Mouse (Mus musculus): ENCODE data around the gene Txnrd2. TPM values are rescaled to one million over a fixed set of nuclear protein-coding genes. Genes with fewer than 3 reads are reported as not detected.

Txnrd2 gene
- polyA plus RNA-seq, 1 experiment from 2014 or later: 17.4 TPM

GRCm38 (mm10) chr16:18506524-18507199 lies 80.5 kb downstream of the Txnrd2 start:
- DNase-seq (ENCODE audit: low spot score) (no peak), ATAC-seq (replicated peaks; ENCODE audit: low FRiP score, low TSS enrichment, low read depth) (no peak)
- H3K27ac ChIP-seq (ENCODE audit: low read depth): no peak overlapping the region
- H3K9ac ChIP-seq (ENCODE audit: low read length): no peak overlapping the region
- H3K9me3 ChIP-seq (ENCODE audit: control insufficient read depth, low read length): no peaks in the 10 kb centered on the region
- peaks cover 13% of the 10 kb centered on the region for H3K36me3 ChIP-seq (ENCODE audit: control insufficient read depth, insufficient read depth, low read length)
- H3K4me1 ChIP-seq (replicated peaks; ENCODE audit: control insufficient read depth, insufficient read depth, low read length): no peaks in the 10 kb centered on the region
- WGBS: 93% methylated on average over 3 of the region's 3 CpGs
- no peak overlapping the region for H3K4me2 ChIP-seq (ENCODE audit: low read length)
- H3K4me3 ChIP-seq (ENCODE audit: low read depth, low read length): no peak overlapping the region
- no peaks in the 10 kb centered on the region for H3K27me3 ChIP-seq (replicated peaks; ENCODE audit: control insufficient read depth, insufficient read depth, low read length)

- WGBS: 20% methylated on average over 1 of the region's 1 CpGs
- Histone ChIP-seq H3K9me3 (ENCODE audit: control insufficient read depth, low read length) (no peaks in the 10 kb centered on the region), H3K36me3 (ENCODE audit: control insufficient read depth, insufficient read depth, low read length) (peaks cover 8% of the 10 kb centered on the region; the same call in 1 of the 2 replicates), H3K4me3 (ENCODE audit: low read depth, low read length) (no peak overlapping the region), H3K9ac (ENCODE audit: low read length) (no peak overlapping the region), H3K4me2 (ENCODE audit: low read length) (no peak overlapping the region), H3K27me3 (replicated peaks; ENCODE audit: control insufficient read depth, insufficient read depth, low read length) (no peaks in the 10 kb centered on the region), H3K27ac (ENCODE audit: low read depth) (no peak overlapping the region), H3K4me1 (replicated peaks; ENCODE audit: control insufficient read depth, insufficient read depth, low read length) (no peaks in the 10 kb centered on the region)
- no peak for DNase-seq (ENCODE audit: low spot score)
- no peak for ATAC-seq (replicated peaks; ENCODE audit: low FRiP score, low TSS enrichment, low read depth)
Observed at GRCm38 (mm10) chr16:18507200-18507549, 81.0 kb downstream of the Txnrd2 start.

GRCm38 (mm10) chr16:18511741-18512140 lies 85.6 kb downstream of the Txnrd2 start:
- DNase-seq (ENCODE audit: low spot score): no peak
- Histone ChIP-seq H3K4me1 (replicated peaks; ENCODE audit: control insufficient read depth, insufficient read depth, low read length) (peaks cover 5% of the 10 kb centered on the region), H3K36me3 (ENCODE audit: control insufficient read depth, insufficient read depth, low read length) (no peaks in the 10 kb centered on the region), H3K4me3 (ENCODE audit: low read depth, low read length) (no peak overlapping the region), H3K27me3 (replicated peaks; ENCODE audit: control insufficient read depth, insufficient read depth, low read length) (no peaks in the 10 kb centered on the region), H3K27ac (ENCODE audit: low read depth) (no peak overlapping the region), H3K9me3 (ENCODE audit: control insufficient read depth, low read length) (no peaks in the 10 kb centered on the region), H3K4me2 (ENCODE audit: low read length) (no peak overlapping the region), H3K9ac (ENCODE audit: low read length) (no peak overlapping the region)
- ATAC-seq (replicated peaks; ENCODE audit: low FRiP score, low TSS enrichment, low read depth): no peak
- 81% methylated on average over 5 of the region's 5 CpGs for whole genome bisulfite sequencing

GRCm38 (mm10) chr16:18513508-18513907 lies 87.3 kb downstream of the Txnrd2 start:
- H3K27me3 ChIP-seq (replicated peaks; ENCODE audit: control insufficient read depth, insufficient read depth, low read length): no peaks in the 10 kb centered on the region
- H3K9me3 ChIP-seq (ENCODE audit: control insufficient read depth, low read length): no peaks in the 10 kb centered on the region
- DNase-seq (ENCODE audit: low spot score): no peak
- no peaks in the 10 kb centered on the region for H3K36me3 ChIP-seq (ENCODE audit: control insufficient read depth, insufficient read depth, low read length)
- no peak overlapping the region for H3K4me3 ChIP-seq (ENCODE audit: low read depth, low read length)
- H3K4me1 ChIP-seq (replicated peaks; ENCODE audit: control insufficient read depth, insufficient read depth, low read length): peaks cover 5% of the 10 kb centered on the region
- ATAC-seq (replicated peaks; ENCODE audit: low FRiP score, low TSS enrichment, low read depth): no peak
- no peak overlapping the region for H3K27ac ChIP-seq (ENCODE audit: low read depth)
- H3K4me2 ChIP-seq (ENCODE audit: low read length): no peak overlapping the region
- no peak overlapping the region for H3K9ac ChIP-seq (ENCODE audit: low read length)
- 33% methylated on average over 6 of the region's 6 CpGs for WGBS

- no peak for ATAC-seq (replicated peaks; ENCODE audit: low FRiP score, low TSS enrichment, low read depth)
- Histone ChIP-seq H3K4me2 (ENCODE audit: low read length) (no peak overlapping the region), H3K9ac (ENCODE audit: low read length) (no peak overlapping the region), H3K4me3 (ENCODE audit: low read depth, low read length) (no peak overlapping the region), H3K9me3 (ENCODE audit: control insufficient read depth, low read length) (no peaks in the 10 kb centered on the region), H3K36me3 (ENCODE audit: control insufficient read depth, insufficient read depth, low read length) (no peaks in the 10 kb centered on the region), H3K27ac (ENCODE audit: low read depth) (no peak overlapping the region), H3K4me1 (replicated peaks; ENCODE audit: control insufficient read depth, insufficient read depth, low read length) (peaks cover 5% of the 10 kb centered on the region), H3K27me3 (replicated peaks; ENCODE audit: control insufficient read depth, insufficient read depth, low read length) (no peaks in the 10 kb centered on the region)
- no peak for DNase-seq (ENCODE audit: low spot score)
Observed at GRCm38 (mm10) chr16:18518091-18518490, 91.9 kb downstream of the Txnrd2 start.

- no peaks in the 10 kb centered on the region for H3K36me3 ChIP-seq (ENCODE audit: control insufficient read depth, insufficient read depth, low read length)
- H3K4me2 ChIP-seq (ENCODE audit: low read length): no peak overlapping the region
- H3K9ac ChIP-seq (ENCODE audit: low read length): no peak overlapping the region
- no peak for ATAC-seq (replicated peaks; ENCODE audit: low FRiP score, low TSS enrichment, low read depth)
- H3K27ac ChIP-seq (ENCODE audit: low read depth): no peak overlapping the region
- DNase-seq (ENCODE audit: low spot score): no peak
- H3K4me3 ChIP-seq (ENCODE audit: low read depth, low read length): no peak overlapping the region
- whole genome bisulfite sequencing: 92% methylated on average over 8 of the region's 8 CpGs
- no peaks in the 10 kb centered on the region for H3K4me1 ChIP-seq (replicated peaks; ENCODE audit: control insufficient read depth, insufficient read depth, low read length)
- no peaks in the 10 kb centered on the region for H3K27me3 ChIP-seq (replicated peaks; ENCODE audit: control insufficient read depth, insufficient read depth, low read length)
- no peaks in the 10 kb centered on the region for H3K9me3 ChIP-seq (ENCODE audit: control insufficient read depth, low read length)
Observed at GRCm38 (mm10) chr16:18523563-18524245, 97.5 kb downstream of the Txnrd2 start.

- Histone ChIP-seq H3K4me3 (ENCODE audit: low read depth, low read length) (no peak overlapping the region), H3K27me3 (replicated peaks; ENCODE audit: control insufficient read depth, insufficient read depth, low read length) (no peaks in the 10 kb centered on the region), H3K36me3 (ENCODE audit: control insufficient read depth, insufficient read depth, low read length) (no peaks in the 10 kb centered on the region), H3K9me3 (ENCODE audit: control insufficient read depth, low read length) (no peaks in the 10 kb centered on the region), H3K4me1 (replicated peaks; ENCODE audit: control insufficient read depth, insufficient read depth, low read length) (no peaks in the 10 kb centered on the region), H3K9ac (ENCODE audit: low read length) (no peak overlapping the region), H3K27ac (ENCODE audit: low read depth) (no peak overlapping the region), H3K4me2 (ENCODE audit: low read length) (no peak overlapping the region)
- no peak for DNase-seq (ENCODE audit: low spot score)
- WGBS: 89% methylated on average over 5 of the region's 5 CpGs
- no peak for ATAC-seq (replicated peaks; ENCODE audit: low FRiP score, low TSS enrichment, low read depth)
Observed at GRCm38 (mm10) chr16:18528656-18529055, 102.5 kb downstream of the Txnrd2 start.

Measured in intestine, embryonic 14.5 days (tissue).